Mouse (Mus musculus) MEL (cell line): ENCODE measurements around the gene Ptprk. TPM values are rescaled to one million over a fixed set of nuclear protein-coding genes. Genes with fewer than 3 reads are reported as not detected.

Experiments used
- DNase-seq: peaks from one replicate; pipeline ENCODE4 v3.0.0; 2011; ENCODE audit warnings: low read depth, low spot score
- H3K27ac ChIP-seq: 2 replicates; pipeline ENCODE4 v1.5.1; 2012; ENCODE audit warnings: low read depth, mild to moderate bottlenecking, control low read depth, low read length, moderate library complexity; ENCODE audit not compliant: control insufficient read depth
- H3K27me3 ChIP-seq, 2 experiments: fragments of 150-350 bp in 1 of 2; sonication (generic) in 1 of 2; 2 replicates each; pipeline ENCODE4 v1.6.1; 2012; ENCODE audit warnings: low read length in 2 of 2, mild to moderate bottlenecking in 2 of 2, improper control_type of control experiment in 1 of 2, moderate library complexity in 1 of 2; ENCODE audit not compliant: insufficient read depth in 2 of 2, control insufficient read depth in 1 of 2
- H3K36me3 ChIP-seq, 2 experiments: 2 replicates each; pipeline ENCODE4 v1.6.1; 2012 to 2014; ENCODE audit warnings: low read length in 2 of 2, improper control_type of control experiment in 1 of 2, inconsistent platforms in 1 of 2, mild to moderate bottlenecking in 1 of 2; ENCODE audit not compliant: insufficient read depth in 2 of 2, control insufficient read depth in 1 of 2
- H3K4me1 ChIP-seq, 2 experiments: fragments of 150-350 bp in 1 of 2; sonication (generic) in 1 of 2; 2 replicates each; pipeline ENCODE4 v1.6.1; 2012; ENCODE audit warnings: low read length in 2 of 2, improper control_type of control experiment in 1 of 2, mild to moderate bottlenecking in 1 of 2; ENCODE audit not compliant: insufficient read depth in 2 of 2, control insufficient read depth in 1 of 2
- H3K4me3 ChIP-seq, 2 experiments: fragments of 150-350 bp in 1 of 2; sonication (generic) in 1 of 2; 2 replicates each; pipeline ENCODE4 v1.5.1; 2012; ENCODE audit warnings: low read depth in 2 of 2, low read length in 2 of 2, mild to moderate bottlenecking in 2 of 2, moderate library complexity in 2 of 2, control low read depth in 1 of 2, improper control_type of control experiment in 1 of 2; ENCODE audit not compliant: control insufficient read depth in 1 of 2, insufficient read depth in 1 of 2
- H3K79me2 ChIP-seq: 2 replicates; pipeline ENCODE4 v1.6.1; 2012; ENCODE audit warnings: mild to moderate bottlenecking, low read length, moderate library complexity; ENCODE audit not compliant: control insufficient read depth, poor library complexity, insufficient read depth
- H3K9ac ChIP-seq: 2 replicates; pipeline ENCODE4 v1.6.1; 2012; ENCODE audit warnings: low read depth, mild to moderate bottlenecking, control low read depth, low read length, moderate library complexity; ENCODE audit not compliant: control insufficient read depth, poor library complexity, severe bottlenecking
- H3K9me3 ChIP-seq: fragments of 150-350 bp; sonication (generic); replicated peaks from 2 replicates; pipeline ENCODE4 v1.6.1; 2012; ENCODE audit warnings: mild to moderate bottlenecking, low read length, improper control_type of control experiment, moderate library complexity; ENCODE audit not compliant: insufficient read depth
- CTCF ChIP-seq, 3 experiments: IDR thresholded peaks in 2 of 3; conservative IDR thresholded peaks in 1 of 3; 2 replicates each; pipeline ENCODE4 v1.5.1; 2011 to 2012; ENCODE audit warnings: low read length in 3 of 3, low read depth in 2 of 3, mild to moderate bottlenecking in 2 of 3, improper control_type of control experiment in 1 of 3, inconsistent platforms in 1 of 3, mixed read lengths in 1 of 3, moderate library complexity in 1 of 3; ENCODE audit not compliant: control insufficient read depth in 1 of 3, insufficient read depth in 1 of 3, poor library complexity in 1 of 3, severe bottlenecking in 1 of 3
- E2F4 ChIP-seq: IDR thresholded peaks from 2 replicates; pipeline ENCODE4 v1.6.1; 2011; ENCODE audit warnings: low read depth, low read length, improper control_type of control experiment, borderline replicate concordance
- GABPA ChIP-seq: IDR thresholded peaks from 2 replicates; pipeline ENCODE4 v1.6.1; 2012; ENCODE audit warnings: low read depth, mild to moderate bottlenecking, inconsistent platforms, low read length, improper control_type of control experiment, moderate library complexity
- GATA1 ChIP-seq: IDR thresholded peaks from 2 replicates; pipeline ENCODE4 v1.6.1; 2011; ENCODE audit warnings: low read depth, low read length, improper control_type of control experiment
- KAT2A ChIP-seq: conservative IDR thresholded peaks from 2 replicates; pipeline ENCODE4 v1.6.1; 2012; ENCODE audit warnings: low read depth, low read length, improper control_type of control experiment, inconsistent platforms
- MAFK ChIP-seq: IDR thresholded peaks from 2 replicates; pipeline ENCODE4 v1.6.1; 2011; ENCODE audit warnings: low read depth, mild to moderate bottlenecking, low read length, improper control_type of control experiment, borderline replicate concordance
- MAX ChIP-seq: IDR thresholded peaks from 2 replicates; pipeline ENCODE4 v1.6.1; 2011; ENCODE audit warnings: low read length, improper control_type of control experiment
- MEF2A ChIP-seq: IDR thresholded peaks from 2 replicates; pipeline ENCODE4 v1.6.1; 2014; ENCODE audit warnings: low read depth, mild to moderate bottlenecking, inconsistent platforms, low read length, improper control_type of control experiment; ENCODE audit not compliant: poor library complexity, insufficient replicate concordance, severe bottlenecking; ENCODE audit errors: extremely low read depth
- MXI1 ChIP-seq: IDR thresholded peaks from 2 replicates; pipeline ENCODE4 v1.6.1; 2011; ENCODE audit warnings: mild to moderate bottlenecking, low read depth, low read length, improper control_type of control experiment
- MYC ChIP-seq: IDR thresholded peaks from 2 replicates; pipeline ENCODE4 v1.6.1; 2011; ENCODE audit warnings: low read depth, mild to moderate bottlenecking, low read length, improper control_type of control experiment, moderate library complexity
- NELFE ChIP-seq: IDR thresholded peaks from 2 replicates; pipeline ENCODE4 v1.6.1; 2011; ENCODE audit warnings: low read depth, low read length, improper control_type of control experiment
- POLR2A ChIP-seq, 2 experiments: IDR thresholded peaks; 2 replicates each; pipeline ENCODE4 v1.6.1; 2011 to 2012; ENCODE audit warnings: low read length in 2 of 2, mild to moderate bottlenecking in 2 of 2, control low read depth in 1 of 2, improper control_type of control experiment in 1 of 2, low read depth in 1 of 2, moderate library complexity in 1 of 2; ENCODE audit not compliant: control insufficient read depth in 1 of 2, insufficient read depth in 1 of 2, poor library complexity in 1 of 2
- POLR2AphosphoS2 ChIP-seq: IDR thresholded peaks from 2 replicates; pipeline ENCODE4 v1.6.1; 2011; ENCODE audit warnings: low read length, improper control_type of control experiment
- POLR2AphosphoS5 ChIP-seq: IDR thresholded peaks from 2 replicates; pipeline ENCODE4 v1.6.1; 2012; ENCODE audit warnings: low read depth, borderline replicate concordance, mild to moderate bottlenecking, inconsistent platforms, low read length, moderate library complexity, mixed read lengths
- RCOR1 ChIP-seq: IDR thresholded peaks from 2 replicates; pipeline ENCODE4 v1.6.1; 2012; ENCODE audit warnings: low read depth, mild to moderate bottlenecking, inconsistent platforms, low read length, improper control_type of control experiment
- SIN3A ChIP-seq: IDR thresholded peaks from 2 replicates; pipeline ENCODE4 v1.6.1; 2012; ENCODE audit warnings: low read length, improper control_type of control experiment, inconsistent platforms
- TAL1 ChIP-seq: IDR thresholded peaks from 2 replicates; pipeline ENCODE4 v1.6.1; 2012; ENCODE audit warnings: mild to moderate bottlenecking, inconsistent platforms, low read length, moderate library complexity, mixed read lengths
- TCF12 ChIP-seq: IDR thresholded peaks from 2 replicates; pipeline ENCODE4 v1.6.1; 2014; ENCODE audit warnings: low read depth, mild to moderate bottlenecking, inconsistent platforms, low read length, improper control_type of control experiment, moderate library complexity
- USF1 ChIP-seq: IDR thresholded peaks from 2 replicates; pipeline ENCODE4 v1.6.1; 2014; ENCODE audit warnings: low read depth, mild to moderate bottlenecking, inconsistent platforms, low read length, improper control_type of control experiment, moderate library complexity
- ZC3H11A ChIP-seq: IDR thresholded peaks from 2 replicates; pipeline ENCODE4 v1.6.1; 2012; ENCODE audit warnings: low read depth, mild to moderate bottlenecking, inconsistent platforms, low read length, improper control_type of control experiment
- ZNF384 ChIP-seq: IDR thresholded peaks from 2 replicates; pipeline ENCODE4 v1.6.1; 2012; ENCODE audit warnings: low read depth, mild to moderate bottlenecking, inconsistent platforms, low read length, improper control_type of control experiment
- polyA plus RNA-seq, 2 experiments: library from polyadenylated mRNA; stranded (reverse) in 1 of 2; unstranded in 1 of 2; fragments of >175 nt in 1 of 2; fragments of >200 nt in 1 of 2; gene quantifications; 2 replicates each; pipeline versions ENCODE4 v1.2.1 to v1.2.4; 2012; ENCODE audit warnings: low replicate concordance in 2 of 2, low read depth in 1 of 2; ENCODE audit not compliant: insufficient read length in 2 of 2, insufficient read depth in 1 of 2, missing spikeins in 1 of 2
- total RNA-seq: library from RNA; depleted of rRNA; stranded (reverse); fragments of 300-350 nt; gene quantifications from 2 replicates; pipeline ENCODE4 v1.2.3, GENCODE M21; 2012

Gene Ptprk
- total and polyA plus RNA-seq, 3 experiments: under 0.01 TPM; not detected in 2

DNA sequence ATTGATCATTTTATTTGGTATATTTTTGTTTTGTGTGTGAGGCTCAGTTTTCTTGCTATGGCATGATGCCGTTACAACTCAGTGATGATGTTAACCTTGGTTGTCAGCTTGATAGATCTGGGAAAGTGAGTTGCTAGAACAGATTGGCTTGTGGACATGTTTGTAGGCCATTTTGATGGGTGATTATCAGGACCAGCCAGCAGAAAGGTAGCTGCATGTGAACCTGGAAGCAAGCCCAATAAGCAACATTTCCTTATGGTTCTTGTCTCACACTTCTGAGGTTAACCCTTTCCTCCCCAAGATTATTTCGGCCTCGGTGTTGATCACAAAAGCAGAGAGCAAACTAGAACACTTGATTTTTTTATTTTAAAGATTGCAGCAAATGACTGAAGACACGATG is 85.1 kb downstream of the Ptprk start:
- Histone ChIP-seq H3K79me2 (no peaks in the 10 kb centered on the region), H3K36me3 (no peaks in the 10 kb centered on the region), H3K27ac (no peak overlapping the region), H3K4me1 (no peaks in the 10 kb centered on the region), H3K27me3 (no peaks in the 10 kb centered on the region), H3K9ac (no peak overlapping the region), H3K9me3 (no peaks in the 10 kb centered on the region), H3K4me3 (no peak overlapping the region)
- TF ChIP-seq USF1 (no peak), E2F4 (no peak), MEF2A (no peak), MAX (no peak), MYC (no peak), MAFK (no peak), GATA1 (no peak), MXI1 (no peak), GABPA (no peak), TAL1 (no peak), POLR2A (IDR thresholded peaks at IDR 0.05; ENCODE audit: control insufficient read depth in 1 of 2, insufficient read depth in 1 of 2, low read depth in 1 of 2, low read length in 2 of 2, poor library complexity in 1 of 2) (no peak), TCF12 (no peak), CTCF (IDR thresholded peaks at IDR 0.05 in 2 of 3, conservative IDR thresholded peaks at IDR 0.05 in 1 of 3; ENCODE audit: control insufficient read depth in 1 of 3, insufficient read depth in 1 of 3, low read depth in 2 of 3, low read length in 3 of 3, poor library complexity in 1 of 3, severe bottlenecking in 1 of 3) (no peak), SIN3A (no peak), ZC3H11A (no peak), POLR2AphosphoS5 (no peak), POLR2AphosphoS2 (no peak), ZNF384 (no peak), RCOR1 (no peak)
- no peak for DNase-seq

- Histone ChIP-seq H3K36me3 (no peaks in the 10 kb centered on the region), H3K9me3 (no peaks in the 10 kb centered on the region), H3K27ac (no peak overlapping the region), H3K4me1 (no peaks in the 10 kb centered on the region), H3K27me3 (no peaks in the 10 kb centered on the region), H3K79me2 (no peaks in the 10 kb centered on the region), H3K4me3 (no peak overlapping the region), H3K9ac (no peak overlapping the region)
- TF ChIP-seq NELFE: no peak
- no peak for TF ChIP-seq KAT2A
- no peak for TF ChIP-seq MAX
- TF ChIP-seq POLR2AphosphoS2: no peak
- no peak for TF ChIP-seq SIN3A
- DNase-seq: no peak
Measured at GRCm38 (mm10) chr10:28161306-28161705, 86.7 kb downstream of the Ptprk start.
